Mouse (Mus musculus) erythroblast, embryonic 14.5 days (primary cell): ENCODE data around the gene Abcf2.

Experiments
- GATA1 ChIP-seq: IDR thresholded peaks from 2 replicates; pipeline ENCODE4 v1.6.1; 2012; ENCODE audit warnings: low read length, inconsistent platforms, mixed read lengths
- TAL1 ChIP-seq: IDR thresholded peaks from 3 replicates; pipeline ENCODE4 v1.6.1; 2012; ENCODE audit warnings: low read length, inconsistent platforms, mixed read lengths

- TF ChIP-seq TAL1 (no peak), GATA1 (no peak)
Measured at GRCm38 (mm10) chr5:24550598-24551316, 26.5 kb downstream of the Abcf2 start.
